Mouse (Mus musculus): Measurements from ENCODE around the gene Cela3a. TPM values are rescaled to one million over a fixed set of nuclear protein-coding genes. Genes with fewer than 3 reads are reported as not detected.

Cela3a gene
- polyA plus RNA-seq, 1 experiment from 2014 or later, result not detected

- WGBS, result 78% methylated on average over 19 of the region's 19 CpGs
- no peak for TF ChIP-seq CTCF (IDR thresholded peaks at IDR 0.05; ENCODE audit: low read depth)
- Histone ChIP-seq H3K27ac (ENCODE audit: low read depth) (no peak overlapping the region), H3K27me3 (ENCODE audit: insufficient read depth, low read length) (no peaks in the 10 kb centered on the region), H3K36me3 (ENCODE audit: insufficient read depth) (no peaks in the 10 kb centered on the region), H3K9ac (no peak overlapping the region), H3K4me2 (no peak overlapping the region), H3K4me1 (ENCODE audit: insufficient read depth) (peaks cover 4% of the 10 kb centered on the region), H3K4me3 (ENCODE audit: low read depth, low read length) (no peak overlapping the region), H3K9me3 (ENCODE audit: low read depth, low read length) (no peaks in the 10 kb centered on the region)
- ATAC-seq (ENCODE audit: insufficient read depth), result no peak
- DNase-seq, result no peak
Measured at GRCm38 (mm10) chr4:137365356-137366062, 44.1 kb downstream of the Cela3a start.

DNA sequence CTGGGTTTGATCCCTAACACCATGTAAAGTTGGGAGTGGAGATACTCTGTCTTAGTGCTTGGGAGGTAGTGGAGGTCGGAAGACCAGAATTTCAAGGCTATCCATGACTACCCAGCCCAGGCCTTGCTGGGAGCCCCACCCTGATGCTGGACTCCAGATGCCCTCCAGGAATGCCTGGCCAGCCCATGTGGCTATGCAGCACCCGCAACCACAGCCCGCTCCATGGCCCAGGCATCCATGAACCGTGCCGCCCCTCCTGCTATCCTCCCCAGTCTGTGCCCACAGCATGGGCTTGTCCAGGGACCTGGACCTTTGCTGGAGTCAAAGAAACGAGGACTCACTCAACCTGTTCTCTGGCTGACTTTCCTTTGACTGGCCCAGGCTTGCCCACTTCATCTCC is 44.8 kb downstream of the Cela3a start:
- WGBS, result 84% methylated on average over 6 of the region's 6 CpGs
- no peak overlapping the region for H3K4me2 ChIP-seq
- peaks cover 4% of the 10 kb centered on the region for H3K4me1 ChIP-seq (ENCODE audit: insufficient read depth)
- H3K27me3 ChIP-seq (ENCODE audit: insufficient read depth, low read length), result no peaks in the 10 kb centered on the region
- H3K9ac ChIP-seq, result no peak overlapping the region
- DNase-seq (no peak), ATAC-seq (ENCODE audit: insufficient read depth) (no peak)
- no peak for TF ChIP-seq CTCF (IDR thresholded peaks at IDR 0.05; ENCODE audit: low read depth)
- H3K4me3 ChIP-seq (ENCODE audit: low read depth, low read length), result no peak overlapping the region
- H3K27ac ChIP-seq (ENCODE audit: low read depth), result no peak overlapping the region
- H3K9me3 ChIP-seq (ENCODE audit: low read depth, low read length), result no peaks in the 10 kb centered on the region
- H3K36me3 ChIP-seq (ENCODE audit: insufficient read depth), result no peaks in the 10 kb centered on the region

DNA sequence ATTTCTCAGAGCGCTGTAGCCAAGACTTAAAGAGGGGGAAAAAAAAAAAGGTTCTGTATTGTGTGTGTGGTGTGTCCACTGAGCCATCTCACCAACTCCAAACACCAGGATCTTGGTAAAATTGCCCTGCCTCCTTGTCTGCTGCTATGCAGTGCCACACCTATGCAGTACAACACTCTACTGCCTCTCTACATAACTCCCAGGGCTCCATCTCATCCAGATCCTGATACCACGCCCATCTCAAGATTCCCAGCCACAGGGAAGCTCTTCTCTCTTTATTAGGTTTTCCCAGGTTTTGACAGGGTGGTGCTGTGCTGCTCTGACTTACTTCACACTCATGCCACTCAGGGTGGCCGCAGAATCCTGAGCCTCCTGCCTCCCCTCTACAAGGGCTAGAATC is 48.6 kb downstream of the Cela3a start:
- no peaks in the 10 kb centered on the region for H3K9me3 ChIP-seq (ENCODE audit: low read depth, low read length)
- H3K4me2 ChIP-seq, result no peak overlapping the region
- ATAC-seq (ENCODE audit: insufficient read depth) (no peak), DNase-seq (no peak)
- TF ChIP-seq CTCF (IDR thresholded peaks at IDR 0.05; ENCODE audit: low read depth), result no peak
- no peaks in the 10 kb centered on the region for H3K36me3 ChIP-seq (ENCODE audit: insufficient read depth)
- H3K9ac ChIP-seq, result no peak overlapping the region
- H3K4me1 ChIP-seq (ENCODE audit: insufficient read depth), result no peaks in the 10 kb centered on the region
- no peak overlapping the region for H3K4me3 ChIP-seq (ENCODE audit: low read depth, low read length)
- WGBS, result 53% methylated on average over 3 of the region's 3 CpGs
- no peaks in the 10 kb centered on the region for H3K27me3 ChIP-seq (ENCODE audit: insufficient read depth, low read length)
- no peak overlapping the region for H3K27ac ChIP-seq (ENCODE audit: low read depth)

GRCm38 (mm10) chr4:137358291-137359002 is 51.1 kb downstream of the Cela3a start:
- H3K9me3 ChIP-seq (ENCODE audit: low read depth, low read length), result no peaks in the 10 kb centered on the region

DNA sequence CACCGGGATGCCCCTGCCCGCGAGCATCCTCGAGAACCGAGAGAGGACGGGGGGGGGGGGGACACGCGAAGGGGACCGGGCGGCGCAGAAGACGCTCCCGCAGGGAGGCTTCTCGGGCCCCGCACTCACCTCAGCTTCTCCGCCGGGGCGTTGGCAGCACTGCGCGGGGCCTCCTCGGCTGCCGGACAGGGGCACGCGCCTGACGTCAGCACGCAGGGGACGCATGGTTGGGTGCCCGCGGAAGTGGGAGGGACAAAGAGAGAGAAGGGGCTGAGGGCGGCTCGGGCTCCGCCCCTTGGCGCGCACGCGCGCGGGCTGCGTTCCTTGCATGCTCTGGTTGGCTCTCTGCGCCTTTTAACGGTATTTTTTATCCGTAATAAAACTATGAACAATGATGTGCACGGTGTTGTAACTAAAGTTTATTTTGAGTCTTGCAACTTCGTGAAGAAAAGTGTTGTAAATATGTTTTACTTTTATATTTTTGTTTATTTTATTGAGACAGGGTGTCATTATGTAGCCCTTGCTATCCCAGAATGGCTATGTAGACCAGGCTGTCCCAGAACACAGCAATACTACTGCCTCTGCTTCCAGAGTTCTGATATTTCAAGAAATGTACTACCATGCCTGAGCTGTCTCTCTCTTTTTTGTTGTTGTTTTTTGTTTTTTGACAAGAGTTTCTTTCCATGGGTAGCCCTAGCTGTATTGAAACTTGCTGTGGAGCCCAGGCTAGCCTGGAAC is 51.9 kb downstream of the Cela3a start, which contains the start of gene Cdc42:
TSS of gene Cdc42 (minus strand) at position 204 of the 738 bp plus-strand sequence.
- peak within 1 kb of the TSS; percentile 98 for H3K4me3 ChIP-seq (ENCODE audit: low read depth, low read length)
- peak within 1 kb of the TSS; percentile 99 for H3K9ac ChIP-seq
- H3K9me3 ChIP-seq (ENCODE audit: low read depth, low read length), result no peaks in the 10 kb centered on the region
- TF ChIP-seq CTCF (IDR thresholded peaks at IDR 0.05; ENCODE audit: low read depth), result no peak
- H3K36me3 ChIP-seq (ENCODE audit: insufficient read depth), result no peaks in the 10 kb centered on the region
- H3K4me1 ChIP-seq (ENCODE audit: insufficient read depth), result peaks cover 3% of the 10 kb centered on the region; the same call in 1 of the 2 replicates
- H3K27ac ChIP-seq (ENCODE audit: low read depth), result peak within 1 kb of the TSS; percentile 97
- WGBS, result under 1% methylated on average over 39 of the region's 44 CpGs
- DNase-seq (peak; percentile 98), ATAC-seq (ENCODE audit: insufficient read depth) (peak; percentile 98)
- no peaks in the 10 kb centered on the region for H3K27me3 ChIP-seq (ENCODE audit: insufficient read depth, low read length)
- peak within 1 kb of the TSS; percentile 86 for H3K4me2 ChIP-seq

More at GRCm38 (mm10) chr4:137358291-137359002, 51.1 kb downstream of the Cela3a start:
- Histone ChIP-seq H3K4me2 (peak overlapping the region; percentile 86; the same call in 1 of the 2 replicates), H3K36me3 (ENCODE audit: insufficient read depth) (no peaks in the 10 kb centered on the region), H3K9ac (no peak overlapping the region), H3K27ac (ENCODE audit: low read depth) (no peak overlapping the region), H3K4me1 (ENCODE audit: insufficient read depth) (peaks cover 3% of the 10 kb centered on the region; the same call in 1 of the 2 replicates), H3K27me3 (ENCODE audit: insufficient read depth, low read length) (no peaks in the 10 kb centered on the region), H3K4me3 (ENCODE audit: low read depth, low read length) (no peak overlapping the region)
- WGBS, result 44% methylated on average over 14 of the region's 14 CpGs
- TF ChIP-seq CTCF (IDR thresholded peaks at IDR 0.05; ENCODE audit: low read depth), result no peak
- ATAC-seq (ENCODE audit: insufficient read depth), result no peak
- no peak for DNase-seq

GRCm38 (mm10) chr4:137356674-137357510 is 52.7 kb downstream of the Cela3a start:
- Histone ChIP-seq H3K4me1 (ENCODE audit: insufficient read depth) (peaks cover 3% of the 10 kb centered on the region; the same call in 1 of the 2 replicates), H3K4me3 (ENCODE audit: low read depth, low read length) (peak overlapping the region; percentile 98), H3K27ac (ENCODE audit: low read depth) (peak overlapping the region; percentile 97), H3K9me3 (ENCODE audit: low read depth, low read length) (no peaks in the 10 kb centered on the region), H3K4me2 (peak overlapping the region; percentile 86), H3K9ac (peak overlapping the region; percentile 99), H3K36me3 (ENCODE audit: insufficient read depth) (no peaks in the 10 kb centered on the region), H3K27me3 (ENCODE audit: insufficient read depth, low read length) (no peaks in the 10 kb centered on the region)
- DNase-seq (peak; percentile 77), ATAC-seq (ENCODE audit: insufficient read depth) (peak; percentile 83)
- TF ChIP-seq CTCF (IDR thresholded peaks at IDR 0.05; ENCODE audit: low read depth), result no peak
- under 1% methylated on average over 57 of the region's 90 CpGs for WGBS

Other genes with a start within 250 kb of the Cela3a start
- 1.2 and 1.3 TPM in 2 replicates for gene Wnt4, start 132.3 kb downstream of the Cela3a start, polyA plus RNA-seq (2014; fragmentation: Nextera tagmentation; extraction: Ambion mirVana)
- 690 and 693 TPM in 2 replicates for gene Cdc42, start 52.1 kb downstream of the Cela3a start, polyA plus RNA-seq (2014; fragmentation: Nextera tagmentation; extraction: Ambion mirVana)
- not detected in 2 replicates for gene Cela3b, start 20.7 kb upstream of the Cela3a start, polyA plus RNA-seq (2014; fragmentation: Nextera tagmentation; extraction: Ambion mirVana)
- not detected in 2 replicates for gene 1700013G24Rik, start 43.5 kb upstream of the Cela3a start, polyA plus RNA-seq (2014; fragmentation: Nextera tagmentation; extraction: Ambion mirVana)
- 51.2 and 58.1 TPM in 2 replicates for gene Hspg2, start 59.0 kb upstream of the Cela3a start, polyA plus RNA-seq (2014; fragmentation: Nextera tagmentation; extraction: Ambion mirVana)
- not detected in 2 replicates for gene Ldlrad2, start 164.8 kb upstream of the Cela3a start, polyA plus RNA-seq (2014; fragmentation: Nextera tagmentation; extraction: Ambion mirVana)
- 74.2 and 76.0 TPM in 2 replicates for gene Usp48, start 184.0 kb upstream of the Cela3a start, polyA plus RNA-seq (2014; fragmentation: Nextera tagmentation; extraction: Ambion mirVana)